Mouse (Mus musculus) G1E (cell line): ENCODE results near the gene Kat7.

Experiments
- CTCF ChIP-seq: IDR thresholded peaks from 2 replicates; pipeline ENCODE4 v1.5.1; 2012; ENCODE audit warnings: low read depth, low read length, inconsistent platforms, mixed read lengths
- GATA1 ChIP-seq: IDR thresholded peaks from 2 replicates; pipeline ENCODE4 v1.6.1; 2012; ENCODE audit warnings: borderline replicate concordance, low read length, inconsistent platforms, mixed read lengths
- POLR2AphosphoS5 ChIP-seq: IDR thresholded peaks from 2 replicates; pipeline ENCODE4 v1.6.1; 2012; ENCODE audit warnings: low read depth, low read length, inconsistent platforms; ENCODE audit not compliant: insufficient replicate concordance
- TAL1 ChIP-seq: conservative IDR thresholded peaks from 2 replicates; pipeline ENCODE4 v1.6.1; 2012; ENCODE audit warnings: low read depth, low read length, inconsistent platforms, mixed read lengths

DNA sequence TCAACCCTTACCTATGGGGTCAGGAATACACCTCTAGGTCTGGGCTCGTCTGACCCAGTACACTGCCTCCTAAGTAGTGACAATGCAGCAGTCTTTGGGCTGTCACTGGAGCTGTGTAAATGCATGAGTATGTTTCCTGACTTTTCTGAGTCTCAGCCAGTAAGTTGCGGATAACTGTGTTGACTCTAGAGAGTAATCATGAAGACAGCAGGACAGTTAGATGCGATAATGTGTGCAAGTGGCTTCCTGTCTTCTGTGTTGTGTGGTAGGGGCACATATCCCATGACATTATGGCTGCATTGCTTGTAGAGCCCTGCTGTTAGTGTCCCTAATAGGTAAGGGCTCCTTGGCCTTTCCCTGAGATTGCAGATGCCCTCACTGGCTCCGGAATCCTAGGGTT lies 15.8 kb upstream of the Kat7 start:
- TF ChIP-seq CTCF (no peak), TAL1 (no peak), GATA1 (no peak), POLR2AphosphoS5 (no peak)
